Comparison of ENCODE assay signal across 11 mouse cellular contexts in genomic region chr10:86339121-86339520, GRCm38 (mm10). TPM values are rescaled to one million over a fixed set of nuclear protein-coding genes. Genes with fewer than 3 reads are reported as not detected.
DNase-seq lines count a peak whose midpoint lies in the region; ATAC-seq lines count a peak whose summit lies in the region.
"Had no signal": no experiment of that assay in that cellular context is flagged by ENCODE, and none has a peak within 500 bp of the region (broad histone marks: within the 10 kb centered on the region; RNA-seq: fewer than 3 reads in every experiment).

No protein-coding gene starts in this region.

- H3K4me2 ChIP-seq in heart, embryonic 13.5 days: no peak overlapping the region
- no peak overlapping the region for H3K4me2 ChIP-seq in limb, embryonic 13.5 days (replicated peaks)
- H3K4me2 ChIP-seq in embryonic facial prominence, embryonic 15.5 days (replicated peaks): no peak overlapping the region
- no peak overlapping the region for H3K4me2 ChIP-seq in liver, embryonic 15.5 days
- H3K4me2 ChIP-seq: hindbrain, embryonic 13.5 days; midbrain, embryonic 15.5 days had no signal

- H3K36me3 ChIP-seq in heart, embryonic 13.5 days: peaks cover 28% of the 10 kb centered on the region
- H3K36me3 ChIP-seq in limb, embryonic 13.5 days: peaks cover 24% of the 10 kb centered on the region
- peaks cover 16% of the 10 kb centered on the region for H3K36me3 ChIP-seq in limb, embryonic 10.5 days
- H3K36me3 ChIP-seq in embryonic facial prominence, embryonic 15.5 days: peaks cover 4% of the 10 kb centered on the region
- H3K36me3 ChIP-seq in liver, embryonic 15.5 days (replicated peaks): no peaks in the 10 kb centered on the region
- H3K36me3 ChIP-seq: midbrain, embryonic 15.5 days had no signal

- intact Hi-C loops in left cerebral cortex, postnatal 14 days (cut with DNase I): no loop called here

- no peak for ATAC-seq in heart, embryonic 13.5 days (ENCODE audit: extremely low read depth, insufficient number of reproducible peaks, low FRiP score, low TSS enrichment)
- no peak for ATAC-seq in limb, embryonic 13.5 days (ENCODE audit: low FRiP score, low read depth)
- ATAC-seq in embryonic facial prominence, embryonic 15.5 days (ENCODE audit: insufficient number of reproducible peaks, low FRiP score, low TSS enrichment, low read depth): no peak
- ATAC-seq in liver, embryonic 15.5 days (ENCODE audit: insufficient read depth): no peak
- ATAC-seq: midbrain, embryonic 15.5 days had no signal

- no peak overlapping the region for H3K9ac ChIP-seq in heart, embryonic 13.5 days
- no peak overlapping the region for H3K9ac ChIP-seq in limb, embryonic 13.5 days
- H3K9ac ChIP-seq in embryonic facial prominence, embryonic 15.5 days: no peak overlapping the region
- H3K9ac ChIP-seq in liver, embryonic 15.5 days: no peak overlapping the region
- H3K9ac ChIP-seq: hindbrain, embryonic 13.5 days; midbrain, embryonic 15.5 days had no signal

- DNase-seq in heart, adult 9 months (ENCODE audit: low spot score in 2 of 2): no peak
- no peak for DNase-seq in limb, embryonic 10.5 days (ENCODE audit: low spot score)
- DNase-seq in adipocyte (ENCODE audit: low spot score): no peak
- no peak for DNase-seq in left cerebral cortex, postnatal 14 days (ENCODE audit: low spot score in 2 of 2)

- 54% methylated on average over 4 of the region's 4 CpGs for WGBS in heart, embryonic 13.5 days
- 78% methylated on average over 4 of the region's 4 CpGs for WGBS in limb, embryonic 13.5 days
- 88% methylated on average over 4 of the region's 4 CpGs for WGBS in limb, embryonic 10.5 days
- 78% methylated on average over 4 of the region's 4 CpGs for WGBS in embryonic facial prominence, embryonic 15.5 days
- 73% methylated on average over 4 of the region's 4 CpGs for WGBS in liver, embryonic 15.5 days (ENCODE audit: insufficient replicate concordance)

- H3K27me3 ChIP-seq in heart, embryonic 13.5 days (replicated peaks): no peaks in the 10 kb centered on the region
- no peaks in the 10 kb centered on the region for H3K27me3 ChIP-seq in limb, embryonic 13.5 days
- no peaks in the 10 kb centered on the region for H3K27me3 ChIP-seq in limb, embryonic 10.5 days (ENCODE audit: low read depth, poor library complexity, severe bottlenecking)
- no peaks in the 10 kb centered on the region for H3K27me3 ChIP-seq in embryonic facial prominence, embryonic 15.5 days
- H3K27me3 ChIP-seq in liver, embryonic 15.5 days: no peaks in the 10 kb centered on the region
- H3K27me3 ChIP-seq: hindbrain, embryonic 13.5 days; midbrain, embryonic 15.5 days had no signal

- peaks cover 100% of the 10 kb centered on the region for H3K4me1 ChIP-seq in heart, embryonic 13.5 days
- H3K4me1 ChIP-seq in limb, embryonic 13.5 days: peaks cover 85% of the 10 kb centered on the region
- H3K4me1 ChIP-seq in limb, embryonic 10.5 days: peaks cover 66% of the 10 kb centered on the region
- peaks cover 59% of the 10 kb centered on the region for H3K4me1 ChIP-seq in embryonic facial prominence, embryonic 15.5 days
- H3K4me1 ChIP-seq in liver, embryonic 15.5 days (replicated peaks): peaks cover 76% of the 10 kb centered on the region

- peak overlapping the region; percentile 75 for H3K27ac ChIP-seq in heart, embryonic 13.5 days (replicated peaks)
- H3K27ac ChIP-seq in limb, embryonic 13.5 days: 0 out of 2 replicates have a peak overlapping the region, but pooled peaks have one; percentile 1
- H3K27ac ChIP-seq in limb, embryonic 10.5 days: no peak overlapping the region
- H3K27ac ChIP-seq in embryonic facial prominence, embryonic 15.5 days (replicated peaks): 0 out of 2 replicates have a peak overlapping the region, but pooled peaks have one; percentile 17
- 0 out of 2 replicates have a peak overlapping the region, but pooled peaks have one; percentile 56 for H3K27ac ChIP-seq in liver, embryonic 15.5 days (replicated peaks)
- H3K27ac ChIP-seq: hindbrain, embryonic 13.5 days; macrophage; midbrain, embryonic 15.5 days had no signal

- H3K4me3 ChIP-seq in heart, embryonic 13.5 days: no peak overlapping the region
- H3K4me3 ChIP-seq in limb, embryonic 13.5 days: no peak overlapping the region
- no peak overlapping the region for H3K4me3 ChIP-seq in limb, embryonic 10.5 days
- H3K4me3 ChIP-seq in embryonic facial prominence, embryonic 15.5 days (replicated peaks): no peak overlapping the region
- H3K4me3 ChIP-seq in liver, embryonic 15.5 days (replicated peaks): no peak overlapping the region
- H3K4me3 ChIP-seq: hindbrain, embryonic 13.5 days; midbrain, embryonic 15.5 days had no signal

- no peaks in the 10 kb centered on the region for H3K9me3 ChIP-seq in heart, embryonic 13.5 days
- H3K9me3 ChIP-seq in limb, embryonic 13.5 days: no peaks in the 10 kb centered on the region
- H3K9me3 ChIP-seq in limb, embryonic 10.5 days (replicated peaks): no peaks in the 10 kb centered on the region
- no peaks in the 10 kb centered on the region for H3K9me3 ChIP-seq in embryonic facial prominence, embryonic 15.5 days (replicated peaks)
- H3K9me3 ChIP-seq in liver, embryonic 15.5 days (replicated peaks): no peaks in the 10 kb centered on the region
- H3K9me3 ChIP-seq: hindbrain, embryonic 13.5 days; midbrain, embryonic 15.5 days had no signal

RNA-seq across cellular contexts. Expression of gene Timp3, which starts 38.9 kb away (rescaled TPM):
- polyA plus RNA-seq in heart, embryonic 13.5 days (2015; fragmentation: Nextera tagmentation; extraction: Ambion mirVana): 65.6 and 69.3 TPM in 2 replicates
- polyA plus RNA-seq in limb, embryonic 13.5 days (2015; fragmentation: Nextera tagmentation; extraction: Ambion mirVana): 81.8 and 89.5 TPM in 2 replicates
- 28.9 and 43.5 TPM in 2 replicates for polyA plus RNA-seq in limb, embryonic 10.5 days (2016; fragmentation: Nextera tagmentation; extraction: Ambion mirVana)
- 81.4 and 82.5 TPM in 2 replicates for polyA plus RNA-seq in embryonic facial prominence, embryonic 15.5 days (2015; fragmentation: Nextera tagmentation; extraction: Ambion mirVana)
- 6.3 and 6.7 TPM in 2 replicates for polyA plus RNA-seq in liver, embryonic 15.5 days (2015; fragmentation: Nextera tagmentation; extraction: Ambion mirVana)
- 10 to 100 TPM; 49.1 to 51.5 TPM for total RNA-seq in left cerebral cortex, postnatal 14 days (2021)
